In the genomic region with DNA sequence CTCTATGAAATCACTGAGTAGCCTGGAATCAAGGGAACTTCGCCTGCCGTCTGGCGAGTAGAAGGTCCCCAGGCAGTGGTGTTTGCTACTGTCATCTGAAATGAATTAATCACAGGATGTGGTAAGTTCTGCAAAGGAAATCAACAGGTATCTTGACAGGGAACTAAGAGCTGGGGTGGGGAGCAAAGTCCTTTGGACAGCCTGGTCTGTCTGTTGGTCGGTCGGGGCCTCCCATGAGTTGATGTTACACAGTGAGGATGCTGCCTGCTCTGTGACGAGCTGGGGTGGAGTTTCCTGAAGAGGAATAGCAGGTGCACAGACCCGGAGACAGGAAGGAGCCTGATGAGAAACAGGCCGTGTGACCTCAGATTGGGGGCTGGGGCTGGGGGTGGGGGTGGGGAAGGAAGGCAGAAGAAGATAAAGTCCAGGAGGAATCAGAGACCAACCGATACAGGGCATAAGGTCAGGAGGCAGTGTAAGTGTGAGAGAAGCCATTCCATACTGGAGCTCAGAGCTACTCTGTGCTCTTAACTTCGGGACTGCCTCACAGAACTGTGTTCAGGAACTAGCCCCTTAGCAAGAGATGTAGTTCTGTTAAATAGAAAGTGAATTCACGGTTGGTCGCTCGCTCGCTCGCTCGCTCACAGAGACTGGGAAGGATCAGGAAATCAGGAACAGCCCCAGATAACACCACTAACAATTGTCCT, we compare ENCODE assay signal across 9 mouse cellular contexts.
DNase-seq lines count a peak whose midpoint lies in the region; ATAC-seq lines count a peak whose summit lies in the region.
"Had no signal": no experiment of that assay in that cellular context is flagged by ENCODE, and none has a peak within 500 bp of the region (broad histone marks: within the 10 kb centered on the region; RNA-seq: fewer than 3 reads in every experiment).

No protein-coding gene starts in this region.

- intact Hi-C loops in gastrocnemius, postnatal 36 days (cut with DNase I), result no loop called here

- H3K9ac ChIP-seq in kidney, embryonic 15.5 days, result no peak overlapping the region
- H3K9ac ChIP-seq in hindbrain, embryonic 16.5 days (ENCODE audit: low read depth, low read length), result no peak overlapping the region
- H3K9ac ChIP-seq: neural tube, embryonic 12.5 days had no signal

- H3K4me1 ChIP-seq in kidney, embryonic 15.5 days, result peaks cover 32% of the 10 kb centered on the region
- H3K4me1 ChIP-seq in hindbrain, embryonic 16.5 days (ENCODE audit: control insufficient read depth, insufficient read depth, low read depth, low read length), result peaks cover 5% of the 10 kb centered on the region; the same call in 1 of the 2 replicates

- peak; percentile 65 for ATAC-seq in granulocyte monocyte progenitor cell, adult 5-6 weeks (replicated peaks; ENCODE audit: poor library complexity, severe bottlenecking)
- ATAC-seq in kidney, embryonic 15.5 days (replicated peaks; ENCODE audit: low FRiP score), result peak; percentile 59
- ATAC-seq in megakaryocyte, adult 5-6 weeks (ENCODE audit: poor library complexity, severe bottlenecking), result peak; percentile 58
- no peak for ATAC-seq in hindbrain, embryonic 16.5 days

- peak overlapping the region; percentile 84 for H3K27ac ChIP-seq in kidney, embryonic 15.5 days
- H3K27ac ChIP-seq in hindbrain, embryonic 16.5 days (ENCODE audit: low read depth, low read length), result no peak overlapping the region
- H3K27ac ChIP-seq: neural tube, embryonic 12.5 days had no signal

- peak overlapping the region; percentile 38 for H3K4me2 ChIP-seq in kidney, embryonic 15.5 days
- no peak overlapping the region for H3K4me2 ChIP-seq in hindbrain, embryonic 16.5 days (ENCODE audit: low read length)
- H3K4me2 ChIP-seq: neural tube, embryonic 12.5 days had no signal

- no peaks in the 10 kb centered on the region for H3K9me3 ChIP-seq in kidney, embryonic 15.5 days (replicated peaks)
- H3K9me3 ChIP-seq in hindbrain, embryonic 16.5 days (ENCODE audit: control insufficient read depth, low read length), result no peaks in the 10 kb centered on the region
- H3K9me3 ChIP-seq: neural tube, embryonic 12.5 days had no signal

- H3K36me3 ChIP-seq in kidney, embryonic 15.5 days, result no peaks in the 10 kb centered on the region
- H3K36me3 ChIP-seq in hindbrain, embryonic 16.5 days (ENCODE audit: control insufficient read depth, insufficient read depth, low read length), result no peaks in the 10 kb centered on the region
- H3K36me3 ChIP-seq: neural tube, embryonic 12.5 days had no signal

- WGBS in kidney, embryonic 15.5 days, result 18% methylated on average over 16 of the region's 16 CpGs
- WGBS in hindbrain, embryonic 16.5 days, result 64% methylated on average over 16 of the region's 16 CpGs

- H3K4me3 ChIP-seq in kidney, embryonic 15.5 days (replicated peaks), result no peak overlapping the region
- H3K4me3 ChIP-seq in hindbrain, embryonic 16.5 days (ENCODE audit: low read length), result no peak overlapping the region
- H3K4me3 ChIP-seq: neural tube, embryonic 12.5 days had no signal

- H3K27me3 ChIP-seq in kidney, embryonic 15.5 days, result no peaks in the 10 kb centered on the region
- H3K27me3 ChIP-seq in hindbrain, embryonic 16.5 days (replicated peaks; ENCODE audit: control insufficient read depth, insufficient read depth, low read length), result no peaks in the 10 kb centered on the region
- H3K27me3 ChIP-seq: neural tube, embryonic 12.5 days had no signal

- DNase-seq in T-cell, adult 2 months (ENCODE audit: low spot score), result peak; percentile 92
- DNase-seq in thymus, postnatal 36 days, result peak; percentile 67 to 80
- no peak for DNase-seq in gastrocnemius, postnatal 10 days
- DNase-seq in gastrocnemius, postnatal 36 days, result no peak

Comparison
In these comparisons a context has a peak if more than half of its experiments do, and no peak if none do; other contexts are left out.
1. DNase-seq: peak in T-cell, adult 2 months (single experiment) and thymus, postnatal 36 days (2 of 2); none in gastrocnemius, postnatal 10 days (single experiment) and gastrocnemius, postnatal 36 days (0 of 2).